Mouse (Mus musculus): ENCODE measurements around the gene Serpine1. TPM values are rescaled to one million over a fixed set of nuclear protein-coding genes. Genes with fewer than 3 reads are reported as not detected.

The Serpine1 gene
- polyA plus RNA-seq, 1 experiment from 2014 or later = 0.25 TPM

DNA sequence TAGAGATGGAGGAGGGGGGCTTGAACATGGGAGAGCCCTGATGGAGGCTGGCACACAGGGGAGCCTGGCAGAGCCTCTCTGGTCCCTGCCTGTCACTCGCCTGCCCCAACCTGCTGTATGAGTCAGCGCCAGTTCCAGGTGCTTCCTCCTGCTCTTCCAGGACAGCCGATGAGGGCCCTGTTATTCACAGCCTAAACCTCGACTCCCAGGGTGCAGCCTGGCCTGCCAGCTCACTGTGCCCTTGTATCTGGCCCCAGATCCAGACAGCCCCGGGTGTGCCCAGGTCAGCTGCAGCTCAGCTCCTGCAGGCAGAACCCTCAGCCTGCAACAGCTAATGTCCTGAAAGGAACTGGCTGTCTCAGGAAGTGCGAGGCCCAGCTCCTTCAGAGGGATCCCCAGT lies 19.5 kb upstream of the Serpine1 start:
- 69% methylated on average over 6 of the region's 6 CpGs for WGBS

GRCm38 (mm10) chr5:137090870-137091269 lies 18.8 kb upstream of the Serpine1 start:
- no peaks in the 10 kb centered on the region for H3K27me3 ChIP-seq
- H3K4me3 ChIP-seq = no peak overlapping the region
- H3K36me3 ChIP-seq = no peaks in the 10 kb centered on the region
- H3K9ac ChIP-seq = no peak overlapping the region
- no peak overlapping the region for H3K27ac ChIP-seq (replicated peaks)
- WGBS = 80% methylated on average over 10 of the region's 10 CpGs
- no peaks in the 10 kb centered on the region for H3K4me1 ChIP-seq (replicated peaks)
- no peak for ATAC-seq (ENCODE audit: low read depth)
- H3K4me2 ChIP-seq = no peak overlapping the region
- no peaks in the 10 kb centered on the region for H3K9me3 ChIP-seq

More for the DNA sequence above, 19.5 kb upstream of the Serpine1 start:
- Histone ChIP-seq H3K4me1 (replicated peaks) (no peaks in the 10 kb centered on the region), H3K27me3 (no peaks in the 10 kb centered on the region), H3K36me3 (no peaks in the 10 kb centered on the region), H3K9me3 (no peaks in the 10 kb centered on the region), H3K4me2 (no peak overlapping the region), H3K27ac (replicated peaks) (no peak overlapping the region), H3K4me3 (no peak overlapping the region), H3K9ac (no peak overlapping the region)
- no peak for ATAC-seq (ENCODE audit: low read depth)

GRCm38 (mm10) chr5:137087410-137087809 lies 15.3 kb upstream of the Serpine1 start:
- H3K4me3 ChIP-seq = no peak overlapping the region
- H3K27ac ChIP-seq (replicated peaks) = no peak overlapping the region
- H3K9me3 ChIP-seq = no peaks in the 10 kb centered on the region
- ATAC-seq (ENCODE audit: low read depth) = no peak
- no peaks in the 10 kb centered on the region for H3K4me1 ChIP-seq (replicated peaks)
- no peak overlapping the region for H3K4me2 ChIP-seq
- no peak overlapping the region for H3K9ac ChIP-seq
- no peaks in the 10 kb centered on the region for H3K27me3 ChIP-seq
- 91% methylated on average over 8 of the region's 8 CpGs for WGBS
- H3K36me3 ChIP-seq = no peaks in the 10 kb centered on the region

- H3K4me2 ChIP-seq = no peak overlapping the region
- H3K36me3 ChIP-seq = no peaks in the 10 kb centered on the region
- no peak overlapping the region for H3K27ac ChIP-seq (replicated peaks)
- H3K4me1 ChIP-seq (replicated peaks) = no peaks in the 10 kb centered on the region
- no peaks in the 10 kb centered on the region for H3K9me3 ChIP-seq
- no peak for ATAC-seq (ENCODE audit: low read depth)
- H3K9ac ChIP-seq = no peak overlapping the region
- no peaks in the 10 kb centered on the region for H3K27me3 ChIP-seq
- H3K4me3 ChIP-seq = no peak overlapping the region
- 84% methylated on average over 3 of the region's 3 CpGs for WGBS
Observed at GRCm38 (mm10) chr5:137085731-137086130, 13.7 kb upstream of the Serpine1 start.

DNA sequence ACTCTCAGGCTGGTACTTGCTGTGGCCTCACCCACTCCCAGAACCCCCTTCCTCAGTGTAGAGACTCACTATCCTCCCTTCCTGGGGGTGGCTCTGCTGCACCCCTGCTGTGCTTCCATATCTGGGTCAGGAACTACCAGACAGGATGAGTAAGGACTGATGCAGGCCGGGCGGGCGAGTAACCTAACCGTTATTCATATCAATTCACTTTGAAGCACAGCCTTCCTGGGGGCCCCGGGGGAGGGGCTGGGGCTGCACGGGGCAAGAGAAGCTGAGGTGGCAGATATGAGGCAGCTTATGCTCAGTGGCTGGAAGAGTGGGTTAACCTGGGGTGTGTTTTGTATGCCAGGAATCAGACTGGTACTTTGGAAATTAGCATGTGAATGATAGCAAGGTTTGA lies 13.0 kb upstream of the Serpine1 start:
- Histone ChIP-seq H3K4me2 (no peak overlapping the region), H3K27me3 (no peaks in the 10 kb centered on the region), H3K36me3 (no peaks in the 10 kb centered on the region), H3K27ac (replicated peaks) (no peak overlapping the region), H3K9ac (no peak overlapping the region), H3K4me1 (replicated peaks) (no peaks in the 10 kb centered on the region), H3K4me3 (no peak overlapping the region), H3K9me3 (no peaks in the 10 kb centered on the region)
- ATAC-seq (ENCODE audit: low read depth) = no peak
- 90% methylated on average over 6 of the region's 6 CpGs for WGBS

DNA sequence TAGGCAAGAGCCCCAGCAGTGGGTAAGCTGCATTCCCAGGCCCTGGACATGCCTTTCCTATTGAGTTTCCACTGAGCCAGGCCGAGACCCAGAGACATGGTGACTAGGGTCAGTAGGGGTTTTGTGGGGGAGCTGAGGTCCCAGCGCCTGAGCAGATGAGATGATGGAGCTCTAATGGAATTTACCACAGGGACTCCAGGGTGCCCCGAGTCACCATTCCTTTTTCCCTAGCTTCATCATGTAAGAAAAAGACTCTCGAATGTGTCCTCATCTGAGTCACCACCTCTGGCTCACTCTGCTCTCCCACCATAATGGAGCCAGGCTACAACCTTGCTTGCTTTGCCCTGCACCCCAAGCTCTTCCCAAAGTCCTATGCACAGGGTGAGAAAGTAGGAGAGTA lies 11.0 kb upstream of the Serpine1 start:
- Histone ChIP-seq H3K27ac (replicated peaks) (no peak overlapping the region), H3K4me3 (no peak overlapping the region), H3K4me2 (no peak overlapping the region), H3K9me3 (no peaks in the 10 kb centered on the region), H3K36me3 (no peaks in the 10 kb centered on the region), H3K4me1 (replicated peaks) (no peaks in the 10 kb centered on the region), H3K9ac (no peak overlapping the region), H3K27me3 (no peaks in the 10 kb centered on the region)
- WGBS = 87% methylated on average over 4 of the region's 4 CpGs
- no peak for ATAC-seq (ENCODE audit: low read depth)

DNA sequence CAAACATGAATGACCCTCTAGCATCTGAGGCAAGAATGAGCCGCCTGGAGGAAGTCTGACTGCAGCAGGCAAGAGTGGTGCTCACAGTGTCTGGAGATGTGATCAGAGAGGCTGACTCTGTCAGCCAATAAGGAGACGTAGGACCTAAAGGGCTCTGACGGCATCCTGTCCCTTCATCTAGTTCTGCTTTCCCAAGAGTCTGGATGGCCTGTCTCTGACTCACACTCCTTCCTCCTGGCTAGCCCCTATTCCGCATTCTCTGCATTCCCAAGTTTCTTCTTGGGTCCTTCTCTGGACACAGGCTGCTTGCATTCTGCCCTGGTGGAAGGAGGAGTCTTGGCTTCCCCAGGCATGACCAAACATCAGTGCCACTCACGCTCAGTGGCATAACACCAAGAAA lies 7.8 kb upstream of the Serpine1 start:
- Histone ChIP-seq H3K27ac (replicated peaks) (no peak overlapping the region), H3K4me1 (replicated peaks) (no peaks in the 10 kb centered on the region), H3K9me3 (no peaks in the 10 kb centered on the region), H3K36me3 (no peaks in the 10 kb centered on the region), H3K4me2 (no peak overlapping the region), H3K9ac (no peak overlapping the region), H3K27me3 (no peaks in the 10 kb centered on the region), H3K4me3 (no peak overlapping the region)
- no peak for ATAC-seq (ENCODE audit: low read depth)
- WGBS = 60% methylated on average over 5 of the region's 5 CpGs

GRCm38 (mm10) chr5:137078616-137079015 lies 6.5 kb upstream of the Serpine1 start:
- Histone ChIP-seq H3K36me3 (no peaks in the 10 kb centered on the region), H3K9me3 (no peaks in the 10 kb centered on the region), H3K4me2 (no peak overlapping the region), H3K4me3 (no peak overlapping the region), H3K9ac (no peak overlapping the region), H3K27ac (replicated peaks) (no peak overlapping the region), H3K4me1 (replicated peaks) (0 out of 2 replicates have a peak, but pooled peaks cover 6% of the 10 kb centered on the region), H3K27me3 (no peaks in the 10 kb centered on the region)
- no peak for ATAC-seq (ENCODE audit: low read depth)
- 73% methylated on average over 6 of the region's 6 CpGs for WGBS

DNA sequence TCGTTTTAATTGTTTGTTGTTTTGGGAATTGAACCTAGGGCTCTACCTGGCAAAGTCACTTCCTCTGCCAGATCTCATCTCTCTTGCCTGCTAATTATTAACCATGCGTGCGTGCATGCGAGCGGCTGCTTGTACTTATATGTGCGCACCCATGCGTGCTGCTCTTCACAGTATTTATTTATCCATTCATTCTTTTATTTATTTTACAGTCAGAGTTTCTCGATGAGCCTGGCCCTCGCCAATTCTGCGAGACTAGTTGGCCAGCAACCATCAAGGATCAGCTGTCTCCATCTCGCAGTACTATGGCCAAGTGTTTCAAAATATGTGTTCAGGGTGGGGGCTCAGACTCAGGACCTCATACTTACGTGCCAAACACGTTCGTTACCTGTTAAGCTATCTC lies 6.0 kb upstream of the Serpine1 start:
- Histone ChIP-seq H3K4me3 (no peak overlapping the region), H3K27ac (replicated peaks) (no peak overlapping the region), H3K27me3 (no peaks in the 10 kb centered on the region), H3K4me2 (no peak overlapping the region), H3K9ac (no peak overlapping the region), H3K4me1 (replicated peaks) (0 out of 2 replicates have a peak, but pooled peaks cover 6% of the 10 kb centered on the region), H3K36me3 (no peaks in the 10 kb centered on the region), H3K9me3 (no peaks in the 10 kb centered on the region)
- WGBS = 91% methylated on average over 14 of the region's 14 CpGs
- no peak for ATAC-seq (ENCODE audit: low read depth)

DNA sequence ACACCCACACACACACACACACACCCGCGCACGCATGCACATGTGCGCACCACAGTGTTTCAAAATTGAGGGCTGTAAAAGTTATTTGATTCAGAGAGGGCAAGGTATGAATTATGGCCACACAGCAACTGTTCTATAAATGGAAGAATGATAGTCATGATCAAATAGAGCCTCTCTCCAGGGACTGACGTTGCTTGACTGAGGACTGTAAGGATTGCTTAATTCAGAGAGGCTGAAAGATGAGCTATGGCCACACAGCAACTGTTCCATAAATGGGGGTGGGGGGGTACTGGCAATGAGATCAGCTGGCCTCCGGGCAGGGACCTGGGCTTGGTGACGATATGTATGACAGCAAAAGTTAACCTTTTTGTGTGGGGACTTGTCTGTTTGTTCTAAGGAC lies 5.1 kb upstream of the Serpine1 start:
- 83% methylated on average over 7 of the region's 7 CpGs for WGBS
- H3K9ac ChIP-seq = no peak overlapping the region

DNA sequence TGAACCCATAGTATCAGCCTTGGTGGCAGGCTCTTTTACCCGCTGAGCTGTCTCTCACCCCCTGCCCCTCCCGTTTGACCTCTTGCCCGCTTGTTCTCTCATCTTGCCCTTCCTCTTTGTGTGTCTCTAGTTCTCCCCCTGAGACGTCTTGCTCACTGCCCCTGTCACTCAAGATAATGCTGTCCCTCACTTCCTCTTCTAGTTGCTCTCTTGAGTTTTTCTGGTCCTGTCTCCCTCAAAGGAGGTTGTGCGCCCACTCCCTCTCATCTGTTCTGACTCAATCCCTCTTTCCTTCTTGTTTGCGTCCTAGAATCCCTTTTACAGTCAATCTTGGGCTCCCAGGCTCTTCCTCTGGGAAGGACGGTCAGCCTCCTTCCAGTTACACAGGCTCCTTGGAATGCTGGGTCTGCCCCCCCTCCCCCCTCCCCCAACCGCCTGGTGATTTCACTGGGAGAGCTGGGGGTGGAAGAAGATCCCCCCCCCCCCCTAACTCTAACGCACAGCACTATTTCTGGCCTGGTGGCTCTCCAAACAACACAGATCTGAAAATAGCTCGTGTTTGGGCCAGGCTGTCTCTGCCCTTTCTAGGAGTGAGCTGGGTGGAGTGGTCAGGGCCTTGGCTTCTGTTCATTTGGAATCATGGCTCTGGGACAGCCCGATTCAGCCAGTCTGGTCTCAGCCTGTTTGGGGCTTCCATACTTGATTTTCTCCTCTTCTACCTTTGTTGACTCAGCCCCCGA lies 4.3 kb upstream of the Serpine1 start:
- H3K27ac ChIP-seq (replicated peaks) = no peak overlapping the region
- no peak for ATAC-seq (ENCODE audit: low read depth)
- H3K4me3 ChIP-seq = no peak overlapping the region
- no peak overlapping the region for H3K4me2 ChIP-seq
- no peak overlapping the region for H3K9ac ChIP-seq
- H3K27me3 ChIP-seq = no peaks in the 10 kb centered on the region
- no peaks in the 10 kb centered on the region for H3K36me3 ChIP-seq
- peaks cover 19% of the 10 kb centered on the region for H3K4me1 ChIP-seq (replicated peaks)
- WGBS = 63% methylated on average over 12 of the region's 12 CpGs
- no peaks in the 10 kb centered on the region for H3K9me3 ChIP-seq

More for the DNA sequence above, 5.1 kb upstream of the Serpine1 start:
- no peak overlapping the region for H3K4me2 ChIP-seq
- H3K27ac ChIP-seq (replicated peaks) = no peak overlapping the region
- H3K27me3 ChIP-seq = no peaks in the 10 kb centered on the region
- no peaks in the 10 kb centered on the region for H3K9me3 ChIP-seq
- no peak overlapping the region for H3K4me3 ChIP-seq
- ATAC-seq (ENCODE audit: low read depth) = no peak
- no peaks in the 10 kb centered on the region for H3K36me3 ChIP-seq
- H3K4me1 ChIP-seq (replicated peaks) = peaks cover 12% of the 10 kb centered on the region

- H3K4me1 ChIP-seq (replicated peaks) = peaks cover 19% of the 10 kb centered on the region
- H3K9me3 ChIP-seq = no peaks in the 10 kb centered on the region
- H3K4me3 ChIP-seq = no peak overlapping the region
- ATAC-seq (ENCODE audit: low read depth) = no peak
- H3K36me3 ChIP-seq = no peaks in the 10 kb centered on the region
- no peaks in the 10 kb centered on the region; the same call in 1 of the 2 replicates for H3K27me3 ChIP-seq
- WGBS = 84% methylated on average over 6 of the region's 6 CpGs
- H3K27ac ChIP-seq (replicated peaks) = no peak overlapping the region
- no peak overlapping the region for H3K4me2 ChIP-seq
- H3K9ac ChIP-seq = no peak overlapping the region
Observed at GRCm38 (mm10) chr5:137075726-137076125, 3.7 kb upstream of the Serpine1 start.

- H3K27ac ChIP-seq (replicated peaks) = no peak overlapping the region
- H3K4me2 ChIP-seq = no peak overlapping the region
- H3K4me3 ChIP-seq = no peak overlapping the region
- no peaks in the 10 kb centered on the region; the same call in 1 of the 2 replicates for H3K27me3 ChIP-seq
- 43% methylated on average over 6 of the region's 6 CpGs for WGBS
- H3K9me3 ChIP-seq = no peaks in the 10 kb centered on the region
- peaks cover 19% of the 10 kb centered on the region for H3K4me1 ChIP-seq (replicated peaks)
- H3K9ac ChIP-seq = no peak overlapping the region
- no peak for ATAC-seq (ENCODE audit: low read depth)
- no peaks in the 10 kb centered on the region for H3K36me3 ChIP-seq
Observed at GRCm38 (mm10) chr5:137074191-137074651, 2.2 kb upstream of the Serpine1 start.

Data from neural tube, embryonic 13.5 days (tissue).